Mouse (Mus musculus): ENCODE results near the gene Cep63. TPM values are rescaled to one million over a fixed set of nuclear protein-coding genes. Genes with fewer than 3 reads are reported as not detected.
A peak's percentile ranks its signal among the peaks of the same experiment; 100 is the strongest.

Gene Cep63
- polyA plus RNA-seq, 1 experiment from 2014 or later, result 57.1 TPM

- no peaks in the 10 kb centered on the region for H3K36me3 ChIP-seq (ENCODE audit: control insufficient read depth, insufficient read depth, low read length)
- peak; percentile 81 for ATAC-seq (ENCODE audit: low FRiP score)
- peak overlapping the region; percentile 22 for H3K4me3 ChIP-seq (ENCODE audit: low read depth, low read length)
- peak overlapping the region; percentile 55 for H3K9ac ChIP-seq (ENCODE audit: low read depth, low read length)
- H3K4me2 ChIP-seq (replicated peaks; ENCODE audit: low read depth, low read length), result peak overlapping the region; percentile 46
- peak overlapping the region; percentile 58 for H3K27ac ChIP-seq (ENCODE audit: low read depth, low read length)
- H3K4me1 ChIP-seq (replicated peaks; ENCODE audit: control insufficient read depth, insufficient read depth, low read length), result peaks cover 5% of the 10 kb centered on the region; the same call in 1 of the 2 replicates
- no peaks in the 10 kb centered on the region for H3K27me3 ChIP-seq (ENCODE audit: control insufficient read depth, insufficient read depth, low read length)
- H3K9me3 ChIP-seq (ENCODE audit: control insufficient read depth, low read length), result no peaks in the 10 kb centered on the region
- DNase-seq (ENCODE audit: low spot score), result peak; percentile 97
- under 1% methylated on average over 26 of the region's 26 CpGs for WGBS
Measured at GRCm38 (mm10) chr9:102544773-102545366, 81.5 kb downstream of the Cep63 start.

DNA sequence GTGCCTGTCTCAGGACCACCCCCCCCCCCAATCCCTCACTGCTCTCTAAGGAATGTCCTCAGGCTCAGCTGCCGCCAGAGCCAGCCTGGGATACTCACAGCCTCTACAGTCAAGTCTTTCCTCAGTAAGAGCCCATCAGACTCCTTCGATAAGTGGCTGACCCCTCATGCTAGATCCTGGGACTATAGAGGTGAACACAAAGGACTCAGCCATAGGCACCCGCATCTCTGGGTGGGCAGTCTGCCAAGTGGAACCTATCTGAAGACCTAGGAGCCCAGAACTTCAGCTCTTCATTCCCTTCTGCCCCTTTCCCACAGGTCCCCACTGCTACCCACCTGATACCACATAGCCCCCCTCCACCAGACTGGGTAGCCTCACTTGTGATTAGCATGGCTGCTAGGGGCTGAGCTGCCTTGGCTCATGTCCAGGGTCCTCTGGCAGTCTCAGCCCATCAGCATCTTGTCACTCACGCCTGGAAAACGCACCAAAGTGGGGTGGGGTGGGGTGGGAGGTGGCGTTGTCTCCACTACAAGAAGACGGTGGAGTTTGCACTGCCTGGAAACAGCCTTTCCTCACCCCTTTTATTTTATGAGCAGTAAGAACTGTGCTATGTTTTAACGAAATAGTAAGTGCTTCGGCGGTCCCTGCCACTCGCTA is 82.1 kb downstream of the Cep63 start:
- Histone ChIP-seq H3K4me2 (replicated peaks; ENCODE audit: low read depth, low read length) (peak overlapping the region; percentile 46), H3K4me1 (replicated peaks; ENCODE audit: control insufficient read depth, insufficient read depth, low read length) (peaks cover 5% of the 10 kb centered on the region; the same call in 1 of the 2 replicates), H3K9me3 (ENCODE audit: control insufficient read depth, low read length) (no peaks in the 10 kb centered on the region), H3K4me3 (ENCODE audit: low read depth, low read length) (peak overlapping the region; percentile 22), H3K36me3 (ENCODE audit: control insufficient read depth, insufficient read depth, low read length) (no peaks in the 10 kb centered on the region), H3K9ac (ENCODE audit: low read depth, low read length) (peak overlapping the region; percentile 55), H3K27me3 (ENCODE audit: control insufficient read depth, insufficient read depth, low read length) (no peaks in the 10 kb centered on the region), H3K27ac (ENCODE audit: low read depth, low read length) (peak overlapping the region; percentile 51)
- peak; percentile 81 for ATAC-seq (ENCODE audit: low FRiP score)
- DNase-seq (ENCODE audit: low spot score), result peak; percentile 66
- WGBS, result 18% methylated on average over 11 of the region's 11 CpGs

DNA sequence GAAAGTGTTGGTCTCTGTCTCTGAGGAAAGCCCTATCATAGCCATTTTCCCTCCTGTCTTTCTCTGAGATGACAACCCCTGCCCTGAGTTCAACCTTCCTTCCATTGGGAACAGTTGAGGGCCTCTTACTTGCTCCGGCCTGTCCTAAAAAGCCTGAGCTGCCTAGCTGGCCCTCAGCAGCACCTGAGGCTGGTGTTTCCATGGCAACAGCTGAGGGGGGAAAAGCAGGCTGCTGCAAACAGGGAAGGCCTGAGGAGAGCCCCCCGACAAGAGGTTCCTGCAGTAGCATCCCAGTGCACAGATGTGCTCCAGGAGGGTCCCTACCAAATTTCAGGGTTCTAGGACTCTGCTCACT is 82.6 kb downstream of the Cep63 start:
- DNase-seq (ENCODE audit: low spot score) (no peak), ATAC-seq (ENCODE audit: low FRiP score) (peak; percentile 15)
- Histone ChIP-seq H3K27me3 (ENCODE audit: control insufficient read depth, insufficient read depth, low read length) (no peaks in the 10 kb centered on the region), H3K27ac (ENCODE audit: low read depth, low read length) (no peak overlapping the region), H3K4me1 (replicated peaks; ENCODE audit: control insufficient read depth, insufficient read depth, low read length) (peaks cover 5% of the 10 kb centered on the region; the same call in 1 of the 2 replicates), H3K9me3 (ENCODE audit: control insufficient read depth, low read length) (no peaks in the 10 kb centered on the region), H3K9ac (ENCODE audit: low read depth, low read length) (no peak overlapping the region), H3K4me2 (replicated peaks; ENCODE audit: low read depth, low read length) (no peak overlapping the region), H3K4me3 (ENCODE audit: low read depth, low read length) (no peak overlapping the region), H3K36me3 (ENCODE audit: control insufficient read depth, insufficient read depth, low read length) (no peaks in the 10 kb centered on the region)
- WGBS, result 42% methylated on average over 2 of the region's 2 CpGs

DNA sequence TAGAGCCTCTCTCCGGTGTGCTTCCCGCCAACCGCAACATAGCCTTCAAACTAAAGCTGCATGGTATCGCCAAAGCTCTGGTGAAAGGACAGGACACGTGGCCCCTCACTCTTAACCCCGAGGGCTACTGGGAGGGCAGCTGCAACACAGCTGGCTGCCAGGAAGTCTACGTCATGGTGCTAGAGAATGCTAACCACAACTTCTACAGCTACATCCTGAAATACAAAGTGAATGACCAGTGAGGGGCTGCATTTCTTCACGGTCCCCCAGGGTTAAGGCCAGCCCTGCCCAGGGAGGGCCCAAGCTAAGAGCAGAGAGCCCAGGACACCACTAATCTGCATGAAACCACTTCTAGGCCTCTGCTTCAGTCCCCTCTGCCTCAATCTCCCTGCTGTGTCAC is 83.8 kb downstream of the Cep63 start:
- Histone ChIP-seq H3K4me3 (ENCODE audit: low read depth, low read length) (no peak overlapping the region), H3K9me3 (ENCODE audit: control insufficient read depth, low read length) (no peaks in the 10 kb centered on the region), H3K4me2 (replicated peaks; ENCODE audit: low read depth, low read length) (no peak overlapping the region), H3K27me3 (ENCODE audit: control insufficient read depth, insufficient read depth, low read length) (no peaks in the 10 kb centered on the region), H3K36me3 (ENCODE audit: control insufficient read depth, insufficient read depth, low read length) (no peaks in the 10 kb centered on the region), H3K4me1 (replicated peaks; ENCODE audit: control insufficient read depth, insufficient read depth, low read length) (peaks cover 5% of the 10 kb centered on the region; the same call in 1 of the 2 replicates), H3K27ac (ENCODE audit: low read depth, low read length) (no peak overlapping the region), H3K9ac (ENCODE audit: low read depth, low read length) (peak overlapping the region; percentile 7; the same call in 1 of the 2 replicates)
- no peak for DNase-seq (ENCODE audit: low spot score)
- ATAC-seq (ENCODE audit: low FRiP score), result no peak
- 75% methylated on average over 8 of the region's 8 CpGs for WGBS

GRCm38 (mm10) chr9:102541666-102542065 is 84.7 kb downstream of the Cep63 start:
- H3K4me1 ChIP-seq (replicated peaks; ENCODE audit: control insufficient read depth, insufficient read depth, low read length), result peaks cover 5% of the 10 kb centered on the region; the same call in 1 of the 2 replicates
- H3K4me2 ChIP-seq (replicated peaks; ENCODE audit: low read depth, low read length), result no peak overlapping the region
- no peak overlapping the region for H3K9ac ChIP-seq (ENCODE audit: low read depth, low read length)
- ATAC-seq (ENCODE audit: low FRiP score) (no peak), DNase-seq (ENCODE audit: low spot score) (no peak)
- H3K4me3 ChIP-seq (ENCODE audit: low read depth, low read length), result no peak overlapping the region
- no peaks in the 10 kb centered on the region for H3K9me3 ChIP-seq (ENCODE audit: control insufficient read depth, low read length)
- H3K36me3 ChIP-seq (ENCODE audit: control insufficient read depth, insufficient read depth, low read length), result no peaks in the 10 kb centered on the region
- H3K27ac ChIP-seq (ENCODE audit: low read depth, low read length), result no peak overlapping the region
- no peaks in the 10 kb centered on the region for H3K27me3 ChIP-seq (ENCODE audit: control insufficient read depth, insufficient read depth, low read length)
- 92% methylated on average over 10 of the region's 10 CpGs for WGBS

DNA sequence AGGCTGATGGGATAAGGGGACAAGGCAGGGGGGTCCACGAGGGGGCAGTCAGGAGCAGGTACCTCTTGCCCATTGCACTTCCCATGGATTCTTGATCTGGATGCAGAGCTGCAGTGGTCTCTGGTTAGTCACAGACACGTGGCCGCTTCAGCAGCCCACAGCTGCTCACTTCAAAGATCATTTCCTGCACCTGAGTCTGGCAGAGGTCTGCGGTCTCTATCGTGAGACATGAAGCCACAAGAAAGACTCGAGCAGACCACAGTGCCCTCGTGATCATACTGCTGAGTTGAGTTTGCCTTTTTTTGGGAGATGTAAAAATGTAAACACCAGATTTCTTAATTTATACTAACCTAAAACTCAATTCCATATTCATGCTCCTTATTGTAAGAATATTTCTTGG is 86.6 kb downstream of the Cep63 start:
- DNase-seq (ENCODE audit: low spot score), result no peak
- Histone ChIP-seq H3K9me3 (ENCODE audit: control insufficient read depth, low read length) (no peaks in the 10 kb centered on the region), H3K36me3 (ENCODE audit: control insufficient read depth, insufficient read depth, low read length) (no peaks in the 10 kb centered on the region), H3K4me2 (replicated peaks; ENCODE audit: low read depth, low read length) (no peak overlapping the region), H3K4me3 (ENCODE audit: low read depth, low read length) (no peak overlapping the region), H3K9ac (ENCODE audit: low read depth, low read length) (no peak overlapping the region), H3K27ac (ENCODE audit: low read depth, low read length) (no peak overlapping the region), H3K4me1 (replicated peaks; ENCODE audit: control insufficient read depth, insufficient read depth, low read length) (peaks cover 4% of the 10 kb centered on the region; the same call in 1 of the 2 replicates), H3K27me3 (ENCODE audit: control insufficient read depth, insufficient read depth, low read length) (no peaks in the 10 kb centered on the region)
- ATAC-seq (ENCODE audit: low FRiP score), result no peak
- 71% methylated on average over 7 of the region's 7 CpGs for WGBS

- DNase-seq (ENCODE audit: low spot score) (no peak), ATAC-seq (ENCODE audit: low FRiP score) (no peak)
- Histone ChIP-seq H3K9ac (ENCODE audit: low read depth, low read length) (no peak overlapping the region), H3K4me2 (replicated peaks; ENCODE audit: low read depth, low read length) (no peak overlapping the region), H3K9me3 (ENCODE audit: control insufficient read depth, low read length) (no peaks in the 10 kb centered on the region), H3K27me3 (ENCODE audit: control insufficient read depth, insufficient read depth, low read length) (no peaks in the 10 kb centered on the region), H3K27ac (ENCODE audit: low read depth, low read length) (no peak overlapping the region), H3K4me1 (replicated peaks; ENCODE audit: control insufficient read depth, insufficient read depth, low read length) (0 out of 2 replicates have a peak, but pooled peaks cover 2% of the 10 kb centered on the region), H3K36me3 (ENCODE audit: control insufficient read depth, insufficient read depth, low read length) (no peaks in the 10 kb centered on the region), H3K4me3 (ENCODE audit: low read depth, low read length) (no peak overlapping the region)
- WGBS, result 94% methylated on average over 4 of the region's 4 CpGs
Measured at GRCm38 (mm10) chr9:102536968-102537367, 89.4 kb downstream of the Cep63 start.

All from hindbrain, embryonic 11.5 days (tissue).